Mouse (Mus musculus): ENCODE results near the gene Spata48.

Gene Spata48

DNA sequence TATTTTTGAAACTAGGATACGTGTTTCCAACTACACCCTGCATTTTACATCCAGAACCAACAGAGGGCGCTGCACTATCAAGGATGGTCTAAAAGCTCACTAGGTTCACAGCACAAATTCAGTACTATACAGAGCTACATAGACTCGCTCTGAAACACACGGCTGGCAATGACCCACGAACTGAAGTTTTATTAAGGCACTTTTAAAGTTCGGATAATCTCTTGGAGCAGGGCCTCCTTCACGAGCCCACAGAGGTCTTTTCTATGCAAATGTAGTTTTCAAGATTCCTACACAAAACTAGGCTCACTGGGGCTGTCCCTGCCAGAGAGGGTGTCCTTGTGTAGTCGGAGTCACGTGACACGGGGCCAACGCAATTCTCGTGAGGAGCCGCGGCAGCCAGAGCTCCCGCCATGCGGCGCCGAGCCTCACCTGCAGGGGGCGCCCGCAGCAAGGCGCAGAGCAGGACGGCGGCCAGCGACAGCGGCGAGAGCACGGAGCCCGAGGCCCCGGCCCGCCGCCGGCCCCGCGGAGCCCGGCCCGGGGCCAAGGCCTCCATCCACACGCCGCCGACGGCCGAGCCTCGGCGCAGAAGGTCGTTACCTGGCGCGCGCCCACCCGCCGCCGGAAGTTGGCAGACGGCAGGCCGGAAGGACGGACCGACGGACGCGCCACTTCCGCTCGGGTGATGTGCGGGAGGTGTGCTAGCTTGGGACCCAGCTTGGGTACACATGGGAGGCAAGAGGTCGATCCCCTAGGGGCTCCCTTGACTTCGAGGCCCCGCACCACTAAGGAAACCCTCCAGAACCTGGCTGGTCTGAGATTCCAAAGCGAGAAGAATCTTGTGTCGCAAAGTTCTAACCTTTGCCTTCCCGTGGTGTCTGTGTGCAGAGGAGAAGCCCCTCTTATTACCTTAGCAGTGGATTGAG, at the start of gene Spata48, which contains the start of gene Zpbp:
TSS of gene Spata48 (plus strand) at position 460 of the 926 bp plus-strand sequence.
TSS of gene Zpbp (minus strand) at position 774 of the 926 bp plus-strand sequence.
- DNase-seq: peak; percentile 86 to 93

DNA sequence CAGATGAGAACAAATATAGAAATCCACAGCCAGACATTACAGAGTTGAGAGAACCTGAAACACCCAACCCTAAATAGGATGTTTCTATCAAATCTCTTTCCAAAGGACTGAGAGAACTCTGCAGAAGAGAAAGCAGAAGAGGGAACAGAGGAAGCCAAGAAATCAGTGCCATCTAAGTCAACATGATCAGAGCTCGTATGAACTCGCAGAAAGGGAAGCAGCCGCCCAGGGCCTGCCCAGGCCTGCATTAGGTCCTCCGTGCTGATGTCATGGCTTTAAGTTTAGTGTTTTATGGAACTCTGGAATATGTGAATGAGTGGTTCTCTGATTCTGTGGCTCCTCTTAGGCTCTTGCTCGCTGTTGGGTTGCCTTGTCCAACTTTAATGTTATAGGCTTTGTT, 47.7 kb upstream of the Spata48 start:
- DNase-seq: no peak

DNA sequence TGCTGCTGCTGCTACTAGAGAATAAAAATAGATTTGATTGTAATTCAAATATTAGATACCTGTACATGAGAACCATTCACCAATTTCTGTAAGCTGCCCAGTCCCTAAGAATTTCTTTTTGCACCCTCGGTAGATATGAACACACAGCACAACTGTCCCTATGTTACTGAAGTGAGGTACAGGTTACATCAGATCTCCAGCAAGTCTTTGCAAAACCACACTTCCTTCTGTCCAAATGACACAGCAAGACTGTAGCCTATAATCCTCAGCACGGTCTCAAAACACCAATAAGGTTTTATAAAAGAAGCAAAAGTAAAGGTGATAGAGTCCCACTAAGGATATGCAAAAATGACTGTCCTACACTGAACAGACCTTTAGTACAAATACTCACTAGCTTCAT, 44.5 kb upstream of the Spata48 start:
- no peak for DNase-seq

DNA sequence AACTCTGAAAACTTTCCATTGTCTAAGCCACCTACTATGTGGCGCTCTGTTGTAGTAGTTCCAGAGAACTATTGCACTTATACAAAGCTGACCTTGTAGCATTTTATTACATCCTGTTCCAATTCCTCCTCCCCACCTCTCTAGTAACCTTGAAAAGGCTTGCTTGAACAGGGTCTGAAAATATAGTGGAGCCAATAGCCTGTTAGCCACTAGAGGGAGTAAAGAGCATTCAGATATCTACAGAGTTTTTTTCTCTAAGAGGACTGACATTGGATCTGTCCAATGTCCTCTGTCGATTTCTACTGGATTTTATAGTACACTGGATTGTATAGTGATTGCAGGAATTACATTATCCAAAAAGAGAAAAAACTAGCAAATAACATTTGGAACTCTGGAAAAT, 6.9 kb upstream of the Spata48 start:
- DNase-seq: no peak

DNA sequence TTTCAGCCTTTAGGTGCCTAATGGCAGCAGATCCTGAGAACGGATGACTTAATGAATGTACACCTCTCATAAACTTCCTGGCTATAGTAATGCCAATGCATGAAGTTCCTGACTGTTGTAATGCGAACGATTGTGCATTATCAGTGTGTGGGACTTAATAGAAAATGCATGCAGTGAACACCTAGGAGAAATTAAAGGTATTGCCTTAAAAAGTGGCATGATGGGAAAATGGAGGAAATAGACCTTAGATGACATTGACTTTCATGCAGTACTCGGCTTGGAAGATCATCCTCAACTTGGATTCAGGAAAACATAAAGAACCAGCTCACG, 632 bp downstream of the Spata48 start:
- DNase-seq: no peak

DNA sequence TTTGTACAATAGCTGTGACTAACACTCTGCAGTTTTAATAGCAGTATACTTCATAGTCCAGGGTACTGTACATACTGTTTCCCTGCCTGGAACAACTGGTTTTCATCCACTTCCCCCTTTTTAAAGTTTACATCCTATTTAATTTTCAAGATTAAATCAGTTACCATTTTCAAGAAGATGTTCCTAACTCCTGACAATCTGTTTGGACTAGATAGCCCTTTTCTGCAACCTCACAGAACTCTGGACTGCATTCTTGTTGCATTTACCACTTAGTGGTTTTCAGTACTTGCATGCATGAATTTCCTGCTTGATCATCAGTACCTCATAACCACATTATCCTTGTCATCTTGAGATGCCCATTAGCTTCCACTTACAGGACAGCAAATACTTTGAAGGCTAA, 7.0 kb downstream of the Spata48 start:
- DNase-seq: no peak

DNA sequence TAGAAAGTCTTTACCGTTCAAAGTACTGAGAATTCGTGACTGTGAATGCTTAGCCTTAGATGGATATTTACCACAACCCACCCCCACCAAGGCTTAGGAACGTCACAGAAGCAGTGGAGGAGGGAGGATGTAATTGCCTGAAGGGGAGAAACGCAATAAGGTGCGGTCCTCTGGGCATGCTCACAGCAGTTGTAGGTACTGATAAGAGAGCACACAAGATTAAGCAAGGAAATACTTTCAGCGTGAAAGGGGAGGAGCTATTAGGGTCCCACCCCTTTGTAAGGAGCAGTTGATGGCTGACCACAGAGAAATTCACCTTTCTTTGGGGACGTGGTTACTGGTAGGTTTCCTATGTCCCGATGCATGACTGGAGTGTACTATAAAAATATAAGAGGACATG, 22.5 kb downstream of the Spata48 start:
- DNase-seq: no peak

DNA sequence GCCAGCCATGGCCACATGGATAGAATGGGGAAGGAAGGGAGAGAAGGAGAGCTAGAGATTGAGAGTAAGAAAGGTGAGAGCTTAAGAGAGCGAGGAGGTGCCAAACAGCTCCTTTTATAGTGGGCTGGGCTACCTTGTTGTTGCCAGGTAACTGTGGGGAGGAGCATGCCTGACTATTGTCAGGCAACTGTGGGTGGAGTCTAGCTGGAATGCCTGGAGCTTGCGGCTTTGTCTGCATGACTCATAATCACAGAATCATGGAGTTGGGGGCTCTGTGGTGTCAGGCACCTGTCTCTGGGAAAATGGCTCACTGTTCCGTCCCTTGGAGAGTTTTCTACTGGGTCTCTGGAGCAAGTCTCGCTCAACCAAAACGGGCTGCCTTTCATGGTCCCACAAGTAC, 30.1 kb downstream of the Spata48 start:
- DNase-seq: no peak

DNA sequence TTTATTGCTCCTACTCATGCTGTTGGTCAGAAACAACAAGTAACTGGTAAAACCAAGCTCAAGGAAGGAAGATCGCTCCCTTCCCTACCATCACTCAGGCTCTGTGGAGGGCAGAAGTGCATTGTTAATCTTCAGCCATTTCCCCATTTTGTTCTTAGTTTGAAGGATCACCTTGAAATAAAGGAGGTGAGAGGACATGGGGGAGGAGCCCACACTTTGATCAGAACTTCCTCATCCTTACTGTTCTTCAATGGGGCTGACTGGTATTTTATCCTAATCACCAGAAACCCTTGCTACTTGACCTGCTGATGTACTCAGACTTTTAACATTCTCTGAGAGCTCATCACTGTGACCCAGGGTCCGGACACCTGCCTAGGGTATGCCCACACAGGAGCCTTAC, 33.8 kb downstream of the Spata48 start:
- no peak for DNase-seq

DNA sequence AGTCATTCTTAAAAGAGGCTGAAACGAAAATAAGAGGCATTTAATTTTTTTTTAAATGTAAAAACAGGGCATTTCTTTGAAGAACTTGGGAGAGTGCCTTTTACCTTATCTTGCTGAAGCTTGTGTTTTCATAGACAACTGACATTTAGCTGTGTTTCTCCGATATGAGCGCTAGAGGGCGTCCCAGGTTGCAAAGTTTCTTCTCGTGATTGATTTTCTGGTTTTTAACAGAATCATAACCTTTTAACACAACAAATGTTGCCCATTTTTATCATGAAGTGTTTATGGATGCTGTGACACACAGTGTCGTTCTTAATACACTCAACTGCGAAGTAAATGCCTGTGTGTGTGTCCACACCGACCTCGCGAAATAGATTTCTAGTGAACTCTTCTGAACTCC, 38.0 kb downstream of the Spata48 start:
- DNase-seq: peak in 1 of 2 experiments; percentile 62

DNA sequence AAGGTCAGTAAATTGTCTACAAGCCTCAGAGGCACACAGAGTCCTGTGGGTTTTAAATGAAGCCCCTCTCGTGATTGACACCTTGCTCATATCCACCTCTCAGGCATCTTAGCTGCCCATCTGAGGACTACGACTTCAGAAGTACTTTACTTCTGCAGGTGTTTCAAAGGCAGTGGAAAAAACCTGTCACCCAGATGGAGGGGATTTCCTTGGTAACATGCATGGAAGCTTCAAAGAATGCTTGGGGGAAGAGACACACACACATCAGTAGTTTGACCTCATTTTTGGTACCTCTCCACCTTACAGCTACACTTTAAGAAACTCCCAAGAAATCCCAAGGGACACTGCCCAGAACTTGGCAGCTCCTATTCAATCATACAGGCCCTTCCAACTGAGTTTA, 44.3 kb downstream of the Spata48 start:
- peak in 1 of 2 experiments; percentile 36 for DNase-seq

DNA sequence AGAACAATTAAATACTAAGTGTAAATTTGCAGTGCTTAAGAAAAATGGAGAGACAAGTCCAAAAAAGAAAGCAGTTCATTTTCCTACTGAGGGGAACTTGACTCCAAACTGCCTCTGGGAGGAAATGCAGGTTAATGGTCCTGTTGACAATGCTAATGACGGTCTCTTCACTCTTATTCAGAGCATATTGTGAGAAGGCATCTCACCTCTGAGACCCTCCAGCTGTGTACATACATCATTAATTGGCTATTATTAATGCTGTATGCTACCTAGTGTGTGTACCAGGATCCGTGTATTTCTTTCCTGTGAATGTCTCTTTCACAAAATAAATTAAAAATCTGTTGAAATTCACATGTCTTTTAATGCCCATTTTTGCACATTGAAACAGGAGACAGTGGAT, 47.5 kb downstream of the Spata48 start:
- DNase-seq: no peak

DNA sequence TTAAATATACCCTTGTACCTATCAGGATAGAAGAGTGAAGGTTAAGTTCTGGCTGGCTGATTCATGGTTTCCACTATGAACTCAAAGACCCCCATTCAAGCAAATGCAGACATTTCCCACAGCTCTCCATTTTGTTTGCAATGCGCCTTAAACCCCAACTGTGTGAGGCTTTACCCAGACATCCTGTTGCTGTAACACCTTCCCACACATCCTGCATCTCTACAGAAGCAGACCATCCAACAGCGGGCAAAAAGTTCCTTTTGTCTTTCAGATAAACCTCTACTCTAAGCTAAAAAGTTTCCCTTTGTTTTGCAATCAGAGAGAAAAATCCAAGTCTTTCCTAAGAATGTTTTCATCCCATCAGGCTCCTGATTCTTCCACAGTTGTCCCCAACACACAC, 50.2 kb downstream of the Spata48 start:
- no peak for DNase-seq

DNA sequence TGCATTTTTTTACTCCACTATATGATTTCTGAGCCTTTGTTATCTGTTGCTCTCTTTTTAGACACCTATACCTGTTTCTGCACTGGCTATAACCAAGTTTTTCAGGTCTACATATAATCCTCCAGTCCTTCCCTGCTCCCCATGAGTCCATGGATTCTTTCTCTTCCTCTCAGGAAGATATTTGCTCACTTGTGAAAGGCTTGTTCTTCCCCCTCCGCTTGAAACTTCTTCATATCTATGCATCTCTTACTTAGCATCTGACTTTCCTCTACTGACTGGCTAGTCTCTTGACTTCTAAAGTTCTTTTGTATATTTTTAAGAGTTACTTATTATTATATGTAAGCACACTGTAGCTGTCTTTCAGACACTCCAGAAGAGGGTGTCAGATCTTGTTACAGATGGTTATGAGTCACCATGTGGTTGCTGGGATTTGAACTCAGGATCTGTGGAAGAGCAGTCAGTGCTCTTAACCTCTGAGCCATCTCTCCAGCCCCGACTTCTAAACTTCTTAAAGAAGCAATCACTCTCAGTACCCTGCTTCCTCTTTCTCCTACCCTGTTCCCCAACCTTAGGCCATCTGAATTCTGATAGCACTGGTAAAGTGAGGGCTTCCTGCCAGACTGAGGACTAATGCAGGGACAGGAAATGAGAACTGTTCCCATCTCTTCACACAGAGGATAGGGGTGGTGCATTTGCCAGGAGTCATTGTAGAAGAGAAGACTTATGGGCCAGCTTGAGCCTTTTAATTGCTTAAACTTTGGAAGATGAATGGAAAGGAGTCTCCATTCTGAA, 51.3 kb downstream of the Spata48 start:
- no peak for DNase-seq

DNA sequence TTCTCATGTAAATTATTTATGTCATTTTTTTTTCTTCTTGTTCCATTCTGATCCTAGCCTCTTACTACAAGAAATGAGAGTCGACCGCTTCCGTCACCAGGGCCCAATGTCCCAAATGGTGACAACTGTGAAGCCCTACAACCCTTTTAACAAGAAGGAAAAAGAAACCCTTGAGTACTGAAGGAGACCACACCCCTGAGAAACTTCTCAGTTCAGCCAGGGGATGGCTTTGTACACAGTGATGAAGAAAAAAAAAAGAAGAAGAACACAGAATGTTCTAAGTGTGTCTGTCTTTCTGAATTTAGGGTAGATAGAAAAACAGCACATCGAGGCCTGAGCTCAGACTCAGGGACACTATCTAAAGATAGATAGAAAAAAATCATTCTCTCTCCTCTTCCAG, 53.0 kb downstream of the Spata48 start:
- DNase-seq: no peak

DNA sequence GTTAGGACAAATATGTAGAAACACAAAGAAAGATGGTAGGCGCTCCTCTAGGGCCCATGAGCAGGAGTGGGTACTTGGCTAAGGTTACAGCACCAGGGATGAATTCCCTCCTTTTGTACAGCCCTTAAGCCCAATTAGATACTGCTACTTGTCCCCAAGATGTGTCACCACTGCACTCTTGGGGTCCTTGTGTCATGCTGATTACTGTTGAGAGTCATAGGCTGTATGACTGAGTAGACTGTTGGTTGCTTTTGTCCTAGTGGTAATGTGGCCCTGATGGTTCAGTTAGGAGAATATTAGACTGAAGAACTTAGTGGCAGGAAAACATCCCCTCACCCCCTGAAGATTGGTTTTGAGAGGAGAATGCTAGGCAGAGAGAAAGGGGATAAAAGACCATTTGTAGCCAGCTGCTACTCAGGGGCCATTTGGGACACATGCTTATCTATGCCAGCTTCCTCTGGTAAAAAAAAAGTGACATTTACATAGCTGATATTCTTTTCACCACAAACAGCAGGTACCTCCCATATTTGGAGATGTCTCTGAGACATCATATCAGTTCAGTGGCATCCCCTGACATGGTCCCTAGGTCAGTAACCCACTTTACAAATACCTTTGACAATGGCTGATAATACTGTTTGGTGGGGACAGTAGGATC, 56.0 kb downstream of the Spata48 start:
- DNase-seq: no peak

DNA sequence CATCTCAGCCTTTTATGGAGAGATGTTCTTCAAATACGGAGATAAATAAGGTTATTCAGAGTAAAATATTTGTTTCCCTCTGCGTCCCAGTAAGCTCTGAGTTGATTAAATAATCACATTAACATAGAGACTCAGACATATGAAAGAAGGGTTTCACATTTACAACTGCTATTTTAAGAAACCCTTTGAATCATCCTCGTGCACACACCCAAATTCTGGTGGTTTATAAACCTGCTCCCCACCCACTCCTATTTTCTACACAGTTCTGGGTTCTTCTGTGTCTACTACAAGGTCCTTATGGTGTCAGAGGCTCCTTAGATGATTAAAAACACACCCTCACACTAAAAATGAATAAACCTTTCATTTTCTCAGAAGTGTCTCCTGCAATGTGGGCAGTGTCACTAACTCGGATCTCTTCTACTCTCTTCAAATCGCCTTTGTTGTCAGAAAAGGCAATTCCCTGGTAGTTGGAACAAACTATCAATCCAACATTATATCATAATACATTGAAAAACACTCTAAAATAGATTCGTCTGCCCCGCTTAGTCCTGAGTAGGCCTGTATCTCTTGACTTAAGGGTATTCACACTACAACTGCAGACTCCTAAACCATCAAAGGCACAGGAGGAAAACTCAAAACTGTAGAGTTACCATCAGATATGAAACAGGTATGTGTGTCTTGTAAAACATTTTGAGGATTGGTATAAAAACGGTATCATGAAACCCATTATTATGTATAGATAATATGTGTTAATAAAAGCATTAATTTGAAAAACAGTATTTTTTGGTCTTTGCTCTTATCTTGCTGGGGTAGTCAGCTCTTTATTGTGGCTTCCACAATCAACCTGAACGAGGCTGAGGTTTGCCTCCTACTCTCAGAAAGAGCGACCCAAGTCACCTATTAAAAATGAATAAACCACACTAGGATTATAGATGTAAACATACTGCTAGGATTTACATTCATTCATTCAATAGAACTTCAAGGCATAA, 57.7 kb downstream of the Spata48 start:
- DNase-seq: no peak

DNA sequence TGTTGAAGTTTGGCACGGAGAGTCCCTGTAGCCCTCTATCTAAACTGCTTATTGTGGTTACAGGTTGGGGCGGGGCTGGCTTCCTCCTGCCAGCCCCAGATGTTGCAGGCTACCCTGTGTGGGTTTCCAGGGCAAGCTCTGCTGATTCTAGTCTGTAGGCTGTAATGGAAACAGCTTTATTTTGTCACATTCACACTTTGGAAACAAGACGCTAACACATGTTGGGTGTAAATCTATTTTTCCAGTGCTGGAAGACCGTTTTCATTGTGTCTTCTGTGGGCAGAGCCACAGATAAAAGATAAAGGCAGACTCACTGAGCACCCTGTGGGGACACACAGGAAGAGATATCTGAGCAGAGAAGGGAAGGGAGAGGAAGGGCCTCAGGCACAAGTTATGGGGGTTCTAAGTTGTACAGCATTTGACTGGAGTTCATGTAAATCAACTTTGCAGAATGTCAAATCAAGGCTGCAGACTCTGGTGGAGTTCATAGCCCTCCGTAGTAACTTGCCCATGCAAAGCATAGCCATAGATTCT, 60.1 kb downstream of the Spata48 start:
- DNase-seq: peak; percentile 55 to 61

DNA sequence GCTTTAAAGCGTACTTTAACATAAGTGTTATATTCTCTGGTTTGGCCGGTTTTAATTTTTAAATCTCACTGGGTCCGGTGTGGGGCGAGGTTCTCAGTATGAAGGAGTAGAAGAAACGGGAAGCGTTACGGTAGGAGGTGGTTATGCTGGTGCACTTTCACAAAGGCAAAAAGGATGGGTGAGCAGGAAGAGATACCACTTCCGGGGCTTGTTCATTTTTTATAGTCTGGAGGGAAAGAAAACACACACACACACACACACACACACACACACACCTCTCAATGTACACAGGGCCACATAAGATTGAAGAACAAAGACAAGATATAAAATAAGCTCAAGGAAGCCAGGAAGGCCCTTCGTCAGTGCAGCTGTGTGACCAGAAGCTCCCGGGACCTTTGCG, 66.9 kb downstream of the Spata48 start:
- peak in 1 of 2 experiments; percentile 25 for DNase-seq

DNA sequence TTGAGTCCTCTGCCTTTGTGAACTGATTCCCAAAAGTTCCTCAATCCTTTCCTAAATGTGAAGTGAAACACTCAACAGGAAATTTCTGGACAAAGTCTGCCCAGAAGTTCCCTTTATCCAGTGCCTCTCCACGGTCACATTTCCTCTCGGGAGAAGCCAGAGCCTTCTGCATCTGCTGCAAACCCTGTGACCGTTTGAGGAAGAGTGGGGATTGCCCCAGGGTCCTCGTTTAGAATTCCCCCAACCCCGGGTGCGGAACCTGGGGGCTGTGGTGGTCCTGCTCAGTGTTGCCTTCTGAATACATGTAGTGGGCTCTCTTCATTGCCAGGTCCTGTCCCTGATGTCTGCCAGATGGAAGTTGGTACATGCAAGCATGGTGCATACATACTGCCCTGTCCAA, 67.3 kb downstream of the Spata48 start:
- no peak for DNase-seq

DNA sequence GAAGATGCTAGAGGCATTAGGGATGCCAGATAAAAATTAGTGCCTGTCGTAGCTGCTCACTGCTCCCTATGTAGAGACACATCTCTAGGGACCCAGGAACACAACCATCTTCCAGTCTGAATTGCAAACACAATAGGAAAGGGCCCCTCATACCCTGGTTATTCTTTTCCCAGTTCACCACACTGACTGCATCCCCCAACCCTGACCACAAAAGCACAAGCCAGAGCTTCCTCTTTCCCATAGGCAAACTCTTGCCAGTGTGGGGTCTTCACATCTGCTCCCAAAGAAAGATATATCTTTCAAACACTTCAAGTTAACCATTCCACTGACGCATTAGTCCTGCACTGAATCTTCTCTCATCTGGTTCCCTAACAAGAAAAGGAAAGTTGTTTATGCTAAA, 68.2 kb downstream of the Spata48 start:
- DNase-seq: no peak

DNA sequence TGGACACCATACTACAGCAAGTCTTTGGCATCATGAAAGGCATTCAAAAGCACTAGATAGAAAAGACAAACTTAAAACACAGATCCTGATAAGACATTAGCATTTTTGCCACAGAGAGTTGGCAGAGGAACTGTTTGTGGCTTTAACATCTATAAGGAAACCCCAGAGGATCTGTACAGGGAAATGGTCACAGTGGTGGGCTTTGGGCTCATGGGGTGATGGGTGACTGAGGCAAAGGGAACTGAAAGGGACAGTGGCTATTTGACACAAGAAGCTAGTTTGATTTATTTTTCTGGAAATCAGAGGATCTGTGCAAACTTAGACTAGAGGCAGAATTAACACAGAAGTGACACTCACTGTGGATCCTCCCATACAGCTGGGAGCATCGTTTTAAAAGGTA, 74.4 kb downstream of the Spata48 start:
- DNase-seq: no peak
